Mouse (Mus musculus): ENCODE measurements around the gene Nrf1.
A peak's percentile ranks its signal among the peaks of the same experiment; 100 is the strongest.

Gene Nrf1

GRCm38 (mm10) chr6:30047271-30048162 lies at the start of gene Nrf1:
Nrf1 (plus strand) TSS chr6:30047988.
- DNase-seq: peak; percentile 94

GRCm38 (mm10) chr6:29998140-29998539 lies 49.6 kb upstream of the Nrf1 start:
- no peak for DNase-seq

GRCm38 (mm10) chr6:29998771-29999170 lies 49.0 kb upstream of the Nrf1 start:
- no peak for DNase-seq

- DNase-seq: no peak
Measured at GRCm38 (mm10) chr6:30002628-30003027, 45.2 kb upstream of the Nrf1 start.

GRCm38 (mm10) chr6:30005851-30006250 lies 41.9 kb upstream of the Nrf1 start:
- no peak for DNase-seq

GRCm38 (mm10) chr6:30009204-30009603 lies 38.6 kb upstream of the Nrf1 start:
- no peak for DNase-seq

- DNase-seq: no peak
Measured at GRCm38 (mm10) chr6:30013520-30013919, 34.3 kb upstream of the Nrf1 start.

GRCm38 (mm10) chr6:30014187-30014864 lies 33.5 kb upstream of the Nrf1 start:
- no peak for DNase-seq

GRCm38 (mm10) chr6:30021241-30021640 lies 26.5 kb upstream of the Nrf1 start:
- DNase-seq: no peak

GRCm38 (mm10) chr6:30021656-30022055 lies 26.1 kb upstream of the Nrf1 start:
- DNase-seq: no peak

GRCm38 (mm10) chr6:30026799-30027198 lies 21.0 kb upstream of the Nrf1 start:
- no peak for DNase-seq

- DNase-seq: no peak
Measured at GRCm38 (mm10) chr6:30028358-30028757, 19.4 kb upstream of the Nrf1 start.

GRCm38 (mm10) chr6:30035112-30035511 lies 12.7 kb upstream of the Nrf1 start:
- no peak for DNase-seq

GRCm38 (mm10) chr6:30041498-30041897 lies 6.3 kb upstream of the Nrf1 start:
- DNase-seq: no peak

GRCm38 (mm10) chr6:30042483-30042882 lies 5.3 kb upstream of the Nrf1 start:
- DNase-seq: no peak

GRCm38 (mm10) chr6:30048163-30048500 lies 344 bp downstream of the Nrf1 start:
- DNase-seq: no peak

- peak; percentile 72 for DNase-seq
Measured at GRCm38 (mm10) chr6:30048501-30049353, 939 bp downstream of the Nrf1 start.

GRCm38 (mm10) chr6:30053116-30053515 lies 5.3 kb downstream of the Nrf1 start:
- no peak for DNase-seq

- DNase-seq: no peak
Measured at GRCm38 (mm10) chr6:30062544-30062943, 14.8 kb downstream of the Nrf1 start.

GRCm38 (mm10) chr6:30065369-30065768 lies 17.6 kb downstream of the Nrf1 start:
- DNase-seq: no peak

- no peak for DNase-seq
Measured at GRCm38 (mm10) chr6:30066746-30067145, 19.0 kb downstream of the Nrf1 start.

- DNase-seq: no peak
Measured at GRCm38 (mm10) chr6:30072476-30072875, 24.7 kb downstream of the Nrf1 start.

- DNase-seq: no peak
Measured at GRCm38 (mm10) chr6:30078938-30079529, 31.2 kb downstream of the Nrf1 start.

Measured in cerebellum, adult 11-12 months (tissue).